Mouse (Mus musculus) cerebellum, postnatal 14 days (tissue): Measurements from ENCODE around the gene Myo1e.
A peak's percentile ranks its signal among the peaks of the same experiment; 100 is the strongest.

Experiments used
- DNase-seq, 2 experiments: peaks; one replicate each; pipeline ENCODE4 v3.0.0; 2021; ENCODE audit warnings: mixed read lengths in 2 of 2

Myo1e gene

GRCm38 (mm10) chr9:70296916-70297315, 89.8 kb downstream of the Myo1e start:
- no peak for DNase-seq

GRCm38 (mm10) chr9:70298221-70298620, 91.1 kb downstream of the Myo1e start:
- no peak for DNase-seq

- DNase-seq, result no peak
Observed at GRCm38 (mm10) chr9:70300705-70301104, 93.6 kb downstream of the Myo1e start.

GRCm38 (mm10) chr9:70301598-70301997, 94.4 kb downstream of the Myo1e start:
- DNase-seq, result no peak

- no peak for DNase-seq
Observed at GRCm38 (mm10) chr9:70304901-70305300, 97.8 kb downstream of the Myo1e start.

- no peak for DNase-seq
Observed at GRCm38 (mm10) chr9:70310046-70310445, 102.9 kb downstream of the Myo1e start.

- no peak for DNase-seq
Observed at GRCm38 (mm10) chr9:70314019-70314418, 106.9 kb downstream of the Myo1e start.

- no peak for DNase-seq
Observed at GRCm38 (mm10) chr9:70315130-70315529, 108.0 kb downstream of the Myo1e start.

- no peak for DNase-seq
Observed at GRCm38 (mm10) chr9:70318601-70319000, 111.5 kb downstream of the Myo1e start.

- DNase-seq, result no peak
Observed at GRCm38 (mm10) chr9:70324336-70324735, 117.2 kb downstream of the Myo1e start.

GRCm38 (mm10) chr9:70325880-70326595, 118.9 kb downstream of the Myo1e start:
- no peak for DNase-seq

- no peak for DNase-seq
Observed at GRCm38 (mm10) chr9:70328193-70328841, 121.2 kb downstream of the Myo1e start.

- no peak for DNase-seq
Observed at GRCm38 (mm10) chr9:70331727-70332335, 124.7 kb downstream of the Myo1e start.

- no peak for DNase-seq
Observed at GRCm38 (mm10) chr9:70338391-70338790, 131.2 kb downstream of the Myo1e start.

GRCm38 (mm10) chr9:70338894-70339293, 131.7 kb downstream of the Myo1e start:
- no peak for DNase-seq

GRCm38 (mm10) chr9:70349274-70349673, 142.1 kb downstream of the Myo1e start:
- DNase-seq, result no peak

- DNase-seq, result peak; percentile 41 to 46
Observed at GRCm38 (mm10) chr9:70351570-70352277, 144.6 kb downstream of the Myo1e start.

- DNase-seq, result no peak
Observed at GRCm38 (mm10) chr9:70356254-70356653, 149.1 kb downstream of the Myo1e start.

- no peak for DNase-seq
Observed at GRCm38 (mm10) chr9:70359402-70360131, 152.4 kb downstream of the Myo1e start.

- DNase-seq, result no peak
Observed at GRCm38 (mm10) chr9:70364741-70365140, 157.6 kb downstream of the Myo1e start.

GRCm38 (mm10) chr9:70365915-70366314, 158.8 kb downstream of the Myo1e start:
- no peak for DNase-seq

- DNase-seq, result no peak
Observed at GRCm38 (mm10) chr9:70366898-70367297, 159.7 kb downstream of the Myo1e start.

GRCm38 (mm10) chr9:70371638-70372037, 164.5 kb downstream of the Myo1e start:
- no peak for DNase-seq
